Mouse (Mus musculus) hindbrain, embryonic 10.5 days (tissue): ENCODE measurements at regions not wholly inside any gene's neighbourhood (a gene's known extent, or its start where the extent isn't known, plus 50 kb on each side); places are given as distances from the start of the nearest gene placed in this dataset.
A peak's percentile ranks its signal among the peaks of the same experiment; 100 is the strongest.
"Not testable (repeated sequence)": the region's sequence is repeated elsewhere in the genome, so short reads cannot be mapped to it uniquely, and the experiment has no call there.

Experiments
- DNase-seq: peaks from one replicate; pipeline ENCODE4 v3.0.0-alpha.2; 2017; ENCODE audit warnings: low spot score
- H3K27ac ChIP-seq: fragments of 300-500 bp; sonication (generic); 2 replicates; pipeline ENCODE4 v1.5.1; 2016; ENCODE audit warnings: mild to moderate bottlenecking, moderate library complexity
- H3K27me3 ChIP-seq: fragments of 300-500 bp; sonication (generic); 2 replicates; pipeline ENCODE4 v1.6.1; 2016; ENCODE audit warnings: mild to moderate bottlenecking; ENCODE audit not compliant: poor library complexity, insufficient read depth, severe bottlenecking
- H3K36me3 ChIP-seq: fragments of 300-500 bp; sonication (generic); 2 replicates; pipeline ENCODE4 v1.6.1; 2016; ENCODE audit warnings: mild to moderate bottlenecking, moderate library complexity
- H3K4me1 ChIP-seq: fragments of 300-500 bp; sonication (generic); replicated peaks from 2 replicates; pipeline ENCODE4 v1.6.1; 2016; ENCODE audit warnings: mild to moderate bottlenecking
- H3K4me3 ChIP-seq: fragments of 300-500 bp; sonication (generic); 2 replicates; pipeline ENCODE4 v1.5.1; 2016; ENCODE audit warnings: mild to moderate bottlenecking, moderate library complexity
- H3K9me3 ChIP-seq: fragments of 300-500 bp; sonication (generic); 2 replicates; pipeline ENCODE4 v1.6.1; 2016; ENCODE audit warnings: mild to moderate bottlenecking, moderate library complexity
- WGBS: fragments of 180-500 bp; shearing (Covaris S2); methylation state at CpG from one replicate; pipeline ENCODE4 v1.1.7; 2016; 5-methylcytosine and 5-hydroxymethylcytosine counted together

DNA sequence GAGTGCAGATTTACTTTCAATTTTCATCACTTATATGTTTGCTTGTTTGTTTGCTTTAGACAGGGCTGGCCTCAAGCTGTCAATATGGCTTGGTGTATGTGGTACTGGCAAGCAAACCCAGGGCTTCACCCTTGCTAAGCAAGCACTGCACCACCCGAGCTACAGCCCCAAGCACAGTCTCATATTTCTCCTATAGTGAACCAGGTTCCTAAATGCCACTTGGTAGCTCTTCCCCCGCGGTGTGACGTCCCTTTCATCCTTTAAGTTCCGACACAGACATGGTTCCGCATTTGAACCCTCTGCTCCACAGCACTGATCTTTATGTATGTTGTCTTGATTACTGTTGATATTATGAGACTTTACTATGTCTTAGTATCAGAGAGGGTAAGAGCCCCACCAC lies 93.4 kb upstream of the Dlg1 start:
- Histone ChIP-seq H3K36me3 (no peaks in the 10 kb centered on the region), H3K27ac (no peak overlapping the region), H3K9me3 (no peaks in the 10 kb centered on the region), H3K4me3 (no peak overlapping the region), H3K4me1 (0 out of 2 replicates have a peak, but pooled peaks cover 1% of the 10 kb centered on the region), H3K27me3 (no peaks in the 10 kb centered on the region)
- no peak for DNase-seq
- 77% methylated on average over 6 of the region's 6 CpGs for WGBS

DNA sequence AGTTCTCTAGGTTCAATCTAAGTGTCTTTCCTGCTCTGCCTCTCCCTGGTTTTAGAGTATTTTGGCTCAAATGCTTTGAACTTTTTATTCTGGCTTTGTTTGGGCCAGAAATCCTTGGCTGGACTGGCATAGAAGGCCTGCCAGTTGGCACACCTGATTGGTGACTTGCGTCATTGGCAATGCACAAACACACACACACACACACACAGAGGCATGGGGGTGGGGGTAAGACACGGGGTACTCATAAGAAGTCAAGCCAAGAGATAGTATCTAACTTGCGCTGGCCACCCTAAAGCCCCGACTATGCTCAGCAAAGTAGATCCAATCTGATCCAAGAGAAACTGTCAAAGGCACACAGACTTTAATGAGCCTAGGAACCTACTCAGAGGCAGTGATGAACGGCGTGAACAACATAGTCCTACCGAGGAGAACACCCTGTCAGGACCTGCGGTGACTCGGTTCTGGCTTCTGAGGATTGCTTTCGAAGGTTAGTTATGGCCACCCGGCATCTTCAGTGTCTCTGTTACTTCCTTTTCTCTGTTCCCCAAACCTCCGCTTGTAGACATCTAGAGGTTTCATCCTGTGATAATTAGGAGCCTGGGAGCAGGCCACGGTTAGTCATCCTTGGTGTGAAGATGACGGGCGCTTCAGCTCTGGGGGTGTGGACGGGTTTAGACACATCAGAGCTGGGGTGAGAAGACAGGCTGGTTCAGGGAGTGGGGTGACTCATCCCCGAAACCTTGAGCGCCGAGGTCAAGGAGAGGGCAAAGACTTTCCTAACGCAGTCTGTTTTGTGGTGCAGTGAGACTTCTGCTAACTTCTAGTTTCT lies 92.7 kb upstream of the Dlg1 start:
- peaks cover 6% of the 10 kb centered on the region; the same call in 1 of the 2 replicates for H3K4me1 ChIP-seq
- no peaks in the 10 kb centered on the region for H3K36me3 ChIP-seq
- no peak overlapping the region for H3K27ac ChIP-seq
- no peaks in the 10 kb centered on the region for H3K9me3 ChIP-seq
- no peak overlapping the region for H3K4me3 ChIP-seq
- H3K27me3 ChIP-seq: no peaks in the 10 kb centered on the region
- DNase-seq: no peak
- WGBS: 91% methylated on average over 20 of the region's 20 CpGs

DNA sequence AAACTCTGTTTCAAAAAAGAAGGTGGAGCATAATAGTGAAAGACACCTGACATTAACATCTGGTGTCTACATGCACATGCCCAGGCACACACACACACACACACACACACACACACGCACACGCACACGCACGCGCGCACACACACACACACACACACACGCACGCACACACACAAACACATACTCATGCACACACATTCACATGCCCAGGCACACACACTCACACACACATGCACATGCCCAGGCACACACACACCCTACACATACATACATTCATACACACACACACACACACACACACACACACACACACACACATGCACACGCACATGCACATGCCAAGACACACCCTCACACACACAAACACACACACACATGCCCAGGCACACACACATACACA lies 89.4 kb upstream of the Dlg1 start:
- not testable (repeated sequence) for H3K27me3 ChIP-seq, DNase-seq, H3K27ac ChIP-seq, H3K9me3 ChIP-seq, H3K4me3 ChIP-seq, H3K36me3 ChIP-seq
- H3K4me1 ChIP-seq: peaks cover 26% of the 10 kb centered on the region
- 83% methylated on average over 9 of the region's 9 CpGs for WGBS

DNA sequence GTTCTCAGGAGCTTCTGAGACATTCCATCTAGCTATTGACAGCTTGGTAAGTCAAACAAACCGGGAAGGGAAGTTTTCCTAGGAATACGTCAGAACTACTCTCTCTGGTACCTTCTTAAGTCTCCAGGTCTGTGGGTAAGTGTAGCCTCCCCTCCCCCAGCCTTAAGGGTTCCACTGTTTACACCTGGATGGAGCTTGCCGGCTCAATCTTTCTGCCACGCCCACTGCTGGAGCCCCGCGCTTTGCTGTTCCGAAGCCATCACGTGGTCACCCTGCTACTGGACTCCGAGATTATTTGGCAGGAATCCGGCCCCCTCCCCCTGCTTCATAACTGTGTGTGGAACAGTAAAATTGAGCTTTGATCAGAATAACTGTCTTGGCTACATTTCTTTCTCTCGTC lies 87.6 kb upstream of the Dlg1 start:
- not testable (repeated sequence) for H3K27ac ChIP-seq, H3K27me3 ChIP-seq, H3K9me3 ChIP-seq, DNase-seq, H3K4me3 ChIP-seq, H3K36me3 ChIP-seq
- WGBS: 47% methylated on average over 11 of the region's 11 CpGs
- peaks cover 26% of the 10 kb centered on the region for H3K4me1 ChIP-seq

- 40% methylated on average over 8 of the region's 8 CpGs for WGBS
- no peaks in the 10 kb centered on the region for H3K27me3 ChIP-seq
- 0 out of 2 replicates have a peak overlapping the region, but pooled peaks have one; percentile 46 for H3K27ac ChIP-seq
- no peak for DNase-seq
- no peaks in the 10 kb centered on the region for H3K9me3 ChIP-seq
- H3K4me1 ChIP-seq: peaks cover 26% of the 10 kb centered on the region
- no peaks in the 10 kb centered on the region for H3K36me3 ChIP-seq
- no peak overlapping the region for H3K4me3 ChIP-seq
These were observed 86.8 kb upstream of the Dlg1 start for GRCm38 (mm10) chr16:31576422-31576821.

- 63% methylated on average over 7 of the region's 7 CpGs for WGBS
These were observed 85.9 kb upstream of the Dlg1 start for GRCm38 (mm10) chr16:31577347-31577746.

GRCm38 (mm10) chr16:31579318-31579717 lies 83.9 kb upstream of the Dlg1 start:
- peaks cover 26% of the 10 kb centered on the region for H3K4me1 ChIP-seq
- H3K4me3 ChIP-seq: no peak overlapping the region
- H3K36me3 ChIP-seq: no peaks in the 10 kb centered on the region
- no peak for DNase-seq
- no peak overlapping the region for H3K27ac ChIP-seq
- no peaks in the 10 kb centered on the region for H3K27me3 ChIP-seq
- 87% methylated on average over 3 of the region's 3 CpGs for WGBS
- H3K9me3 ChIP-seq: no peaks in the 10 kb centered on the region

More at GRCm38 (mm10) chr16:31577347-31577746, 85.9 kb upstream of the Dlg1 start:
- DNase-seq: no peak
- Histone ChIP-seq H3K27ac (no peak overlapping the region), H3K4me3 (no peak overlapping the region), H3K4me1 (peaks cover 26% of the 10 kb centered on the region), H3K27me3 (no peaks in the 10 kb centered on the region), H3K9me3 (no peaks in the 10 kb centered on the region), H3K36me3 (no peaks in the 10 kb centered on the region)

DNA sequence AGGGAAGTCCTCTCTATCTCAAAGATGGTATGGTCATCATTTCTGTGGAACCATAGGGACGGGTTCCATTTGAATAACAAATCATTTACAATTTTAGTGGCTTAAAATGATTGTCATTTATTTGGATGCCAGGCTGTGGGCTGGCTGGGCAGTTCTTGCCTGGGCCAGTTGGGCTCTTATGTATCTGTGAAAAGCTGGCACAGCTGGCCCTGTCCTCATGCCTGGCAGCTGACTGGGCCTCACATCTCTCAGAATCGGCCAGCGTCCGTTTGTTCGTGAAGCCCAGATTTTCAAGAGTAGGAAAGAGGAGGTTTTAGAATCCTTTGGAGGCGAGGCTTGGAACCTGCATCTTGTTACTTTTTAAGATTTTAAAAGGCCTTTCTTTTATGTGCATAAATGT lies 82.5 kb upstream of the Dlg1 start:
- Histone ChIP-seq H3K27ac (no peak overlapping the region), H3K4me1 (peaks cover 17% of the 10 kb centered on the region), H3K9me3 (no peaks in the 10 kb centered on the region), H3K4me3 (no peak overlapping the region), H3K36me3 (no peaks in the 10 kb centered on the region), H3K27me3 (no peaks in the 10 kb centered on the region)
- whole genome bisulfite sequencing: 91% methylated on average over 6 of the region's 6 CpGs
- DNase-seq: no peak

GRCm38 (mm10) chr16:31582885-31583284 lies 80.4 kb upstream of the Dlg1 start:
- WGBS: 86% methylated on average over 4 of the region's 4 CpGs
- no peaks in the 10 kb centered on the region for H3K4me1 ChIP-seq
- no peak for DNase-seq
- no peak overlapping the region for H3K4me3 ChIP-seq
- H3K27ac ChIP-seq: no peak overlapping the region
- H3K27me3 ChIP-seq: no peaks in the 10 kb centered on the region
- no peaks in the 10 kb centered on the region for H3K36me3 ChIP-seq
- no peaks in the 10 kb centered on the region for H3K9me3 ChIP-seq

DNA sequence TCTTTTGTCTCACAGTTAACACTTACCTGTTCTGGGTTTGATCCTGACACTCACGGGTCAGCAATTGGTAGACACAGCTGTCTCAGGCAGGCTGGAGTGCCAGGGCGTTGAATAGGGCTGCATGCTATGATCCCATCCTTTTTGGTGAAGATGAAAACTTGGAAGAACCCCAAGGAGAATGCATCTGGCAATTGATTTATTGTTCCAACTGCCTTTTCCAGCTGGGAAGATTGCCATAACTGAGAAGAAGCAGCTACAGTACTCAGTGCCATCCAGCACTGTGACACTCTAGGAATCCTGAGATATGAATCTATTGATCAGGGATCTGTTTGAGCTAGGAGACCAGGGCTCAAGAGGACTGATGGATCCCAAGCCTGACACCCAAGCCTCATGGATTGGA lies 79.6 kb upstream of the Dlg1 start:
- 88% methylated on average over 2 of the region's 2 CpGs for WGBS
- Histone ChIP-seq H3K9me3 (no peaks in the 10 kb centered on the region), H3K4me1 (peaks cover 1% of the 10 kb centered on the region; the same call in 1 of the 2 replicates), H3K36me3 (no peaks in the 10 kb centered on the region), H3K4me3 (no peak overlapping the region), H3K27me3 (no peaks in the 10 kb centered on the region), H3K27ac (no peak overlapping the region)
- no peak for DNase-seq

DNA sequence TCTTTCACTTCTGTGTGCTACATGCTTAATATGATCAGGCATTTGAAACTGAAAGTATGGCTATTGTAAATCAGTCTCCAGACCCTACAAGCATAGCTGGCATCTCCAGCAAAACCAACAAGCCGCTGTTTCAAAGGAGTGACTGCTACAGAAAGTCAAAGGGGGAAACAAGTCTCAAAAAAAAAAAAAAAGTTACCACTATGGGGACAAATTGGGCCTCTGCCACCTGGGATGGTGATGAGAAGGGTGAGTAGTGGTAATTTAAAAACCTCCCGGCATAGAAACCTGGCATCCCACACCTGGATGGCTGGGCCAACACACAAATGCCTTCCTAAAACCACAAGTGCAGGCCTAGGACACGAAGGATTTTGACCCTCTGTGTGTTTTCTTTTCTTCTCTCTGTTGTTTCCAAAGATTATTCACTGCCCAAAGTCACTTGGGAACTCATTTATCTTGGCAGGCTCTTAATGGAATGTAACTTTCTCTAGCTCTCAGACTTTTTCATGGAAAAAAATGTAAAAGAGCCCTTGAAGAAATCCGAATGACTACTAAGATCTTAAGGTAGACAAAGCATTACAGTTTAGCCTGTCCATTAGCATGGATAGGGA lies 78.9 kb upstream of the Dlg1 start:
- Histone ChIP-seq H3K4me3 (no peak overlapping the region), H3K9me3 (no peaks in the 10 kb centered on the region), H3K36me3 (no peaks in the 10 kb centered on the region), H3K27ac (no peak overlapping the region), H3K27me3 (no peaks in the 10 kb centered on the region), H3K4me1 (peaks cover 8% of the 10 kb centered on the region)
- WGBS: 73% methylated on average over 4 of the region's 4 CpGs
- no peak for DNase-seq

DNA sequence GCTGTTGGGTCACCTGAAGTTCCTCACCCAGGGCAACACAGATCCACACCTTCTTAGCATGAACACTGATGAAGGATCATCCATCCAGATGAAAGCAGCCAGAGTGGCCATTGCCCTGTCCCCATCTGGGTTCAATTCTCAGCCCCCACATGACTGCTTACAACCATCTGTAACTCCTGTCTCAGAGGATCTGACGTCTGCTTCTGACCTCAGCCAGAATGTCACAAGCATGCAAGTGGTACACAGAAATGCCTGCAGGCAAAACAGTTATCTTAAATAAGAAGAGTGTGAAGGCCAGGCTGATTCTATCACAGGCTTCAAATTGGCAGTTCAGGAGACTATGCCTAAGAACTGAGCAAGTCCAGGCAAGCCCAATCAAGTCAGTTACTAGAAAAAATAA lies 76.2 kb upstream of the Dlg1 start:
- no peak for DNase-seq
- H3K27me3 ChIP-seq: no peaks in the 10 kb centered on the region
- no peak overlapping the region for H3K27ac ChIP-seq
- H3K36me3 ChIP-seq: no peaks in the 10 kb centered on the region
- WGBS: 52% methylated on average over 1 of the region's 1 CpGs
- peaks cover 29% of the 10 kb centered on the region for H3K4me1 ChIP-seq
- H3K9me3 ChIP-seq: no peaks in the 10 kb centered on the region
- no peak overlapping the region for H3K4me3 ChIP-seq

DNA sequence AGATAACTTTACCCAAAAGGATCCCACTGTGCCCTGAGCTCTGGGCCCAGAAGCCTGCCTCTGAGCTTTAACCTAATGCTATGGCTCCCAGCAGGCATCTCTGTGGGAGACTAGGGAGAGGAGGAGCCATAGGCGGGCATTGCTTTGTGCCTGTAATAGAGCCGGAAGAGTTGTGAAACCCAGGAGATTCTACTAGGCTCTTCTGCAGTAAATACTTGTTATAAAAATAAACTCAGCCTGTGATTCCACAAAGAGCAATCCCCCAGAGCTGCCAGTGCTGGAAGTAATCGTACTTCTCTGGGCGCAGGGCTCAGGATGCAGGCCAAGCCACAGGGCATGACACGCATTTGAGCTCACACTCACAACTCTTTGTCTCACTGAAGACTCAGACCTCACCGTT lies 73.7 kb upstream of the Dlg1 start:
- no peak overlapping the region for H3K4me3 ChIP-seq
- no peaks in the 10 kb centered on the region for H3K9me3 ChIP-seq
- DNase-seq: peak; percentile 23
- WGBS: 22% methylated on average over 6 of the region's 6 CpGs
- H3K27ac ChIP-seq: peak overlapping the region; percentile 66
- peaks cover 50% of the 10 kb centered on the region for H3K4me1 ChIP-seq
- H3K36me3 ChIP-seq: no peaks in the 10 kb centered on the region
- no peaks in the 10 kb centered on the region for H3K27me3 ChIP-seq
